Mouse (Mus musculus) hindbrain, embryonic 16.5 days (tissue): ENCODE data around the gene Afg1l. TPM values are rescaled to one million over a fixed set of nuclear protein-coding genes. Genes with fewer than 3 reads are reported as not detected.

Source experiments
- polyA plus RNA-seq: library from polyadenylated mRNA; unstranded; fragments of >200 nt; fragmentation: Nextera tagmentation; extraction: Ambion mirVana; gene quantifications from 2 replicates; pipeline ENCODE4 v1.2.1, GENCODE M21; 2015

The Afg1l gene
- polyA plus RNA-seq, 1 experiment from 2014 or later, result 10.1 TPM

Other genes with a start within 250 kb of the Afg1l start
- 4.3 and 4.4 TPM in 2 replicates for gene Foxo3, start 201.8 kb downstream of the Afg1l start, polyA plus RNA-seq
- gene Snx3, start 23.5 kb upstream of the Afg1l start, polyA plus RNA-seq, result 339 and 365 TPM in 2 replicates
- 0.13 and 0.99 TPM in 2 replicates for gene Nr2e1, start 105.1 kb upstream of the Afg1l start, polyA plus RNA-seq
- 36.4 and 38.4 TPM in 2 replicates for gene Ostm1, start 105.3 kb upstream of the Afg1l start, polyA plus RNA-seq